Mouse (Mus musculus) lung, postnatal 0 days (tissue): ENCODE data around the gene Lhfp.

Experiments
- CTCF ChIP-seq: IDR thresholded peaks from 2 replicates; pipeline ENCODE4 v1.5.1; 2016; ENCODE audit warnings: antibody characterized with exemption, mild to moderate bottlenecking
- EP300 ChIP-seq: IDR thresholded peaks from 2 replicates; pipeline ENCODE4 v1.6.1; 2016; ENCODE audit warnings: antibody characterized with exemption, mild to moderate bottlenecking, control low read depth

- no peak for TF ChIP-seq CTCF
- TF ChIP-seq EP300 = no peak
Observed at GRCm38 (mm10) chr3:53179936-53180335, 138.6 kb downstream of the Lhfp start.
